Mouse (Mus musculus): ENCODE results near the gene Tcta. TPM values are rescaled to one million over a fixed set of nuclear protein-coding genes. Genes with fewer than 3 reads are reported as not detected.

The Tcta gene
- polyA plus RNA-seq, 1 experiment from 2014 or later = 47.5 TPM

- Histone ChIP-seq H3K36me3 (ENCODE audit: insufficient read depth, low read length) (no peaks in the 10 kb centered on the region), H3K9ac (ENCODE audit: low read depth, low read length) (no peak overlapping the region), H3K9me3 (replicated peaks; ENCODE audit: low read length) (no peaks in the 10 kb centered on the region), H3K27ac (0 out of 2 replicates have a peak overlapping the region, but pooled peaks have one; percentile 98), H3K4me3 (replicated peaks; ENCODE audit: low read depth, low read length) (no peak overlapping the region), H3K4me1 (replicated peaks; ENCODE audit: insufficient read depth, low read length) (peaks cover 21% of the 10 kb centered on the region), H3K27me3 (ENCODE audit: insufficient read depth, low read length) (no peaks in the 10 kb centered on the region), H3K4me2 (ENCODE audit: low read length) (no peak overlapping the region)
- 100% methylated on average over 1 of the region's 1 CpGs for WGBS
- DNase-seq (ENCODE audit: low spot score) (no peak), ATAC-seq (replicated peaks; ENCODE audit: low FRiP score, low read depth) (no peak)
- no peak for TF ChIP-seq CTCF (IDR thresholded peaks at IDR 0.05; ENCODE audit: low read depth)
Measured at GRCm38 (mm10) chr9:108343835-108344234, 37.9 kb upstream of the Tcta start.

GRCm38 (mm10) chr9:108343331-108343730 is 37.4 kb upstream of the Tcta start:
- H3K27ac ChIP-seq = peak overlapping the region; percentile 98; the same call in 1 of the 2 replicates

DNA sequence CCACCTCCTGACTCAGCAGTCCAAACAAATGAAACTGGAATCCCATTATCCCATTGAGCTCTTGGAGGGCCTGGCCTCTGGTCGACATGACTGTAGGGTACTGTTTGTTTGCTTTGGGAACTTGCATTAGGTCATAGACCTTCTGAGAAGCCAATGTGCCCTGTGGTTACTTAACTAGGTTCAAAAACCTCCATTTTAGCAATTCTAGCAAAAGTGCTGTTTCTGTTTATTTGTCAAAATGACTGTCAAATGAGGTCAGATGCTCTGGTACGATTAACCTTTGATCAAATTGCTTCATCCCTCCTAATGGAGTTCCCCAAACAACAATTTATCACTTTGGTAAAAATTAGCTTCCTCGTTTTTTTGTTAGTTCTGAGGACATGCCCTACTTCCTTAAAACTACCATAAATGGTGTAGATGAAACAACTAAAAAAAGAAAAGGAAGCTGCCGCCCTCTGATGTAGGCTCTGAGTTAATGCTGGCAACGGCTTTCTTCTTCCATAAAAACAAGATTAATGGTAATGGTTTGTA is 36.4 kb upstream of the Tcta start:
- H3K4me2 ChIP-seq (ENCODE audit: low read length) = no peak overlapping the region
- peak; percentile 43 for ATAC-seq (replicated peaks; ENCODE audit: low FRiP score, low read depth)

More at GRCm38 (mm10) chr9:108343331-108343730, 37.4 kb upstream of the Tcta start:
- ATAC-seq (replicated peaks; ENCODE audit: low FRiP score, low read depth) = no peak
- Histone ChIP-seq H3K9ac (ENCODE audit: low read depth, low read length) (no peak overlapping the region), H3K27me3 (ENCODE audit: insufficient read depth, low read length) (no peaks in the 10 kb centered on the region), H3K4me3 (replicated peaks; ENCODE audit: low read depth, low read length) (no peak overlapping the region), H3K36me3 (ENCODE audit: insufficient read depth, low read length) (no peaks in the 10 kb centered on the region), H3K4me1 (replicated peaks; ENCODE audit: insufficient read depth, low read length) (peaks cover 21% of the 10 kb centered on the region), H3K9me3 (replicated peaks; ENCODE audit: low read length) (no peaks in the 10 kb centered on the region), H3K4me2 (ENCODE audit: low read length) (no peak overlapping the region)
- 79% methylated on average over 3 of the region's 3 CpGs for WGBS
- DNase-seq (ENCODE audit: low spot score) = no peak
- no peak for TF ChIP-seq CTCF (IDR thresholded peaks at IDR 0.05; ENCODE audit: low read depth)

DNA sequence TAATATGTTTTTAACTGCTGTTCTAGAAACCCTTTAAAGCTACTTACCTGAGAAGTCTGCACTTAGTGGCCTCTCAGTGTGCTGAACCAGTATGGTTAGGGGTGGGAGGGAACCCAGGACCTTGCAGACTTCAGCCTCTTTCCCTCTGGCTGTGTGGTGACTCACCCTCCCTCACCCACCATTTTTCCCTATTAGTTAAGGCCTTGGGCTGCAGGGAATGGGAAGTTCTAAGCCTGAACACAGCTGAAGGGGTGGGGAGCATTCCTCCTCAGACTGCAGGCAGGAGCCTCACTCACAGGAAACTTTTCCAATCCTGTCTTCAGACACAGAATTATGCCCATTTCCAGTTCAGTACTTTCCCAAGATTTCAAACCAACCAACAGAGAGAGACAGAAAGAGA is 35.8 kb upstream of the Tcta start:
- TF ChIP-seq CTCF (IDR thresholded peaks at IDR 0.05; ENCODE audit: low read depth) = no peak
- no peak overlapping the region for H3K9ac ChIP-seq (ENCODE audit: low read depth, low read length)
- DNase-seq (ENCODE audit: low spot score) = no peak

More for the DNA sequence above, 36.4 kb upstream of the Tcta start:
- TF ChIP-seq CTCF (IDR thresholded peaks at IDR 0.05; ENCODE audit: low read depth) = 0 out of 2 replicates have a peak, but pooled peaks have one; percentile 20
- peak; percentile 78 for DNase-seq (ENCODE audit: low spot score)
- Histone ChIP-seq H3K27me3 (ENCODE audit: insufficient read depth, low read length) (no peaks in the 10 kb centered on the region), H3K27ac (peak overlapping the region; percentile 98), H3K4me1 (replicated peaks; ENCODE audit: insufficient read depth, low read length) (peaks cover 21% of the 10 kb centered on the region), H3K9ac (ENCODE audit: low read depth, low read length) (no peak overlapping the region), H3K4me3 (replicated peaks; ENCODE audit: low read depth, low read length) (no peak overlapping the region), H3K36me3 (ENCODE audit: insufficient read depth, low read length) (no peaks in the 10 kb centered on the region), H3K9me3 (replicated peaks; ENCODE audit: low read length) (no peaks in the 10 kb centered on the region)
- 26% methylated on average over 5 of the region's 5 CpGs for WGBS

GRCm38 (mm10) chr9:108341139-108341475 is 35.1 kb upstream of the Tcta start:
- ATAC-seq (replicated peaks; ENCODE audit: low FRiP score, low read depth) = no peak
- H3K4me1 ChIP-seq (replicated peaks; ENCODE audit: insufficient read depth, low read length) = peaks cover 21% of the 10 kb centered on the region
- peak overlapping the region; percentile 79; the same call in 1 of the 2 replicates for H3K4me2 ChIP-seq (ENCODE audit: low read length)
- no peak overlapping the region for H3K9ac ChIP-seq (ENCODE audit: low read depth, low read length)
- H3K9me3 ChIP-seq (replicated peaks; ENCODE audit: low read length) = no peaks in the 10 kb centered on the region
- 0 out of 2 replicates have a peak, but pooled peaks cover 2% of the 10 kb centered on the region for H3K36me3 ChIP-seq (ENCODE audit: insufficient read depth, low read length)
- no peaks in the 10 kb centered on the region for H3K27me3 ChIP-seq (ENCODE audit: insufficient read depth, low read length)
- no peak for DNase-seq (ENCODE audit: low spot score)
- 68% methylated on average over 5 of the region's 5 CpGs for WGBS
- no peak for TF ChIP-seq CTCF (IDR thresholded peaks at IDR 0.05; ENCODE audit: low read depth)
- peak overlapping the region; percentile 98 for H3K27ac ChIP-seq
- H3K4me3 ChIP-seq (replicated peaks; ENCODE audit: low read depth, low read length) = no peak overlapping the region

More for the DNA sequence above, 35.8 kb upstream of the Tcta start:
- no peak for ATAC-seq (replicated peaks; ENCODE audit: low FRiP score, low read depth)
- H3K4me2 ChIP-seq (ENCODE audit: low read length) = no peak overlapping the region
- no peak overlapping the region for H3K4me3 ChIP-seq (replicated peaks; ENCODE audit: low read depth, low read length)
- no peaks in the 10 kb centered on the region for H3K36me3 ChIP-seq (ENCODE audit: insufficient read depth, low read length)
- no peaks in the 10 kb centered on the region for H3K9me3 ChIP-seq (replicated peaks; ENCODE audit: low read length)
- no peaks in the 10 kb centered on the region for H3K27me3 ChIP-seq (ENCODE audit: insufficient read depth, low read length)
- peaks cover 21% of the 10 kb centered on the region for H3K4me1 ChIP-seq (replicated peaks; ENCODE audit: insufficient read depth, low read length)
- peak overlapping the region; percentile 98 for H3K27ac ChIP-seq

GRCm38 (mm10) chr9:108340258-108341138 is 34.5 kb upstream of the Tcta start:
- peaks cover 21% of the 10 kb centered on the region for H3K4me1 ChIP-seq (replicated peaks; ENCODE audit: insufficient read depth, low read length)
- peak overlapping the region; percentile 98 for H3K27ac ChIP-seq
- ATAC-seq (replicated peaks; ENCODE audit: low FRiP score, low read depth) (no peak), DNase-seq (ENCODE audit: low spot score) (no peak)
- peaks cover 5% of the 10 kb centered on the region; the same call in 1 of the 2 replicates for H3K36me3 ChIP-seq (ENCODE audit: insufficient read depth, low read length)
- H3K9ac ChIP-seq (ENCODE audit: low read depth, low read length) = peak overlapping the region; percentile 83
- H3K9me3 ChIP-seq (replicated peaks; ENCODE audit: low read length) = no peaks in the 10 kb centered on the region
- WGBS = 42% methylated on average over 10 of the region's 10 CpGs
- H3K4me2 ChIP-seq (ENCODE audit: low read length) = peak overlapping the region; percentile 79
- no peak for TF ChIP-seq CTCF (IDR thresholded peaks at IDR 0.05; ENCODE audit: low read depth)
- H3K4me3 ChIP-seq (replicated peaks; ENCODE audit: low read depth, low read length) = peak overlapping the region; percentile 62
- H3K27me3 ChIP-seq (ENCODE audit: insufficient read depth, low read length) = no peaks in the 10 kb centered on the region

Data from kidney, postnatal 0 days (tissue).